Mouse (Mus musculus) intestine, embryonic 16.5 days (tissue): ENCODE measurements at regions not wholly inside any gene's neighbourhood (a gene's known extent, or its start where the extent isn't known, plus 50 kb on each side); places are given as distances from the start of the nearest gene placed in this dataset. TPM values are rescaled to one million over a fixed set of nuclear protein-coding genes. Genes with fewer than 3 reads are reported as not detected.
A peak's percentile ranks its signal among the peaks of the same experiment; 100 is the strongest.

Source experiments
- ATAC-seq: fragments of 200-750 bp; cut with Nextera tagmentation; 2 replicates; pipeline ENCODE4 v1.8.0; 2017; ENCODE audit warnings: moderate TSS enrichment, moderate library complexity
- H3K27ac ChIP-seq: fragments of 300-500 bp; sonication (generic); 2 replicates; pipeline ENCODE4 v1.5.1; 2014; ENCODE audit warnings: mild to moderate bottlenecking, low read length
- H3K27me3 ChIP-seq: fragments of 300-500 bp; sonication (generic); replicated peaks from 2 replicates; pipeline ENCODE4 v1.6.1; 2014; ENCODE audit warnings: low read length, control low read depth, mixed read lengths; ENCODE audit not compliant: control insufficient read depth, insufficient read depth
- H3K36me3 ChIP-seq: fragments of 300-500 bp; sonication (generic); 2 replicates; pipeline ENCODE4 v1.6.1; 2014; ENCODE audit warnings: low read length, control low read depth; ENCODE audit not compliant: control insufficient read depth, insufficient read depth
- H3K4me1 ChIP-seq: fragments of 300-500 bp; sonication (generic); 2 replicates; pipeline ENCODE4 v1.6.1; 2014; ENCODE audit warnings: low read length, control low read depth, mixed read lengths; ENCODE audit not compliant: control insufficient read depth, insufficient read depth
- H3K4me2 ChIP-seq: fragments of 300-500 bp; sonication (generic); 2 replicates; pipeline ENCODE4 v1.6.1; 2014; ENCODE audit warnings: low read depth, low read length, control low read depth
- H3K4me3 ChIP-seq: fragments of 300-500 bp; sonication (generic); 2 replicates; pipeline ENCODE4 v1.5.1; 2014; ENCODE audit warnings: mild to moderate bottlenecking, low read length
- H3K9ac ChIP-seq: fragments of 300-500 bp; sonication (generic); 2 replicates; pipeline ENCODE4 v1.6.1; 2014; ENCODE audit warnings: low read depth, low read length
- H3K9me3 ChIP-seq: fragments of 300-500 bp; sonication (generic); 2 replicates; pipeline ENCODE4 v1.6.1; 2016; ENCODE audit warnings: low read length, control low read depth; ENCODE audit not compliant: control insufficient read depth
- WGBS: fragments of 180-500 bp; shearing (Covaris S2); extraction: QIAGEN DNeasy Blood & Tissue Kit; methylation state at CpG from one replicate; pipeline ENCODE4 v1.1.7; 2014; 5-methylcytosine and 5-hydroxymethylcytosine counted together
- microRNA-seq: library from miRNA; unstranded; fragments of <30 nt; microRNA quantifications from one replicate; pipeline ENCODE4, GENCODE M21; 2016

DNA sequence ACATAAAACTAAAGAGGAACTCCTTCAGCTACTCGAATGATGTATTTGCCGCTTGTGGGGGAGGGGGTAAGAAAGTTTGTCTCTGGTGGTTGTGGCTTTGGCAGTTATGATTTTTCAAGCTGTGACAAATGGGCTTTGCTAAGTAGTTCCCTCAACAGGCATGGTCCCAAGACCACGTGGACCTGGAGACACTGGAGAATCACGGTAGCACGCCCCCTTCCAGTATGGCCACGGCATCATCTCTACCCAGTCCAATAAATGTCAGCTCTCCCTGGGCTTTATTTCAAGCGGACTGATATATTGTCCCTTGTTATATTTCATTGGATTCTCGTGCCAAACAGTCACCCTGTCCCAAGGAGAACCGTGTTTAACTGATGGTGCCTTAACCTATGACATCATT is 65.3 kb upstream of the Pmfbp1 start:
- Histone ChIP-seq H3K27ac (no peak overlapping the region), H3K27me3 (no peaks in the 10 kb centered on the region), H3K9ac (no peak overlapping the region), H3K4me2 (no peak overlapping the region), H3K4me1 (no peaks in the 10 kb centered on the region), H3K9me3 (no peaks in the 10 kb centered on the region), H3K4me3 (no peak overlapping the region), H3K36me3 (no peaks in the 10 kb centered on the region)
- WGBS, result 75% methylated on average over 9 of the region's 9 CpGs
- ATAC-seq, result no peak

DNA sequence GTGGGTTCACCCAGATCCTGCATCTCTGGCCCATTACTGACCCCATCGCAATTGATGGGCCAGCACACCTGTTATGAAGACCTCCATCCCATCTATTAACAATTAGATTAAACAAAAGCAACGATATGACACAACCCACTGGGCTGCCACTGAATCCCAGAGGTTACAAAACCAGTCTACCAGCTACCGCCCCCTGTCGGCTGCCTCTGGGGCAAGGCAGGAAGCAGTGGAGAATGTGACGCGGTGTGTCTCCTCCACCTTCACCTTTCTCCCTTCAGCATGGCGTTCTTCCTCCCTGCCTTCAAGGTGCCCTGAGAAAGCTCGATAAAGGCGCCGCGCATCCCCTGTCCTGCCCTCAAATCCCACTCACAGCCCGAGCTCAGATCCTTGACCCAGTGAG is 59.3 kb upstream of the Pmfbp1 start:
- H3K4me2 ChIP-seq, result no peak overlapping the region
- no peak for ATAC-seq
- 85% methylated on average over 12 of the region's 12 CpGs for WGBS
- H3K9ac ChIP-seq, result no peak overlapping the region
- no peaks in the 10 kb centered on the region for H3K27me3 ChIP-seq
- H3K27ac ChIP-seq, result no peak overlapping the region
- H3K4me1 ChIP-seq, result no peaks in the 10 kb centered on the region
- H3K4me3 ChIP-seq, result no peak overlapping the region
- H3K36me3 ChIP-seq, result no peaks in the 10 kb centered on the region
- 0 out of 2 replicates have a peak, but pooled peaks cover 2% of the 10 kb centered on the region for H3K9me3 ChIP-seq

DNA sequence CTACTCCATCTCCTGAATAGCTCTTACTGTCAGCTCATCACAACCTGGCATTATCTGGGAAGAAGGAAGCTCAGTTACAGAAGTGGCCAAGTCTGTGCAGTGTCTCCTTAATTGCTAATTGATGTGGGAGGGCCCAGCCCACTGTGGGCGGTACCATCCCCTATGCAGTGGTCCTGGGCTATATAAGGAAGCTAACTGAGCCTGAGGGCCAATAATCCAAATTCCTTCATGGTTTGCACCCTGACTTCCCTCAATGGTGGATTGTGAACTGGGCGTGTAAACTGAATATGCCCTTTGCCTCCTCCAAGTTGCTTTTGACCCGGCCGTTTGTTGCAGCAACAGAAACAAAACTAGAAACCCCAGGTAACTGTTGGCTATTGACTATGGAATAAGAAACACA is 57.8 kb upstream of the Pmfbp1 start:
- H3K9ac ChIP-seq, result no peak overlapping the region
- H3K9me3 ChIP-seq, result 0 out of 2 replicates have a peak, but pooled peaks cover 2% of the 10 kb centered on the region
- H3K4me2 ChIP-seq, result no peak overlapping the region
- no peak for ATAC-seq
- 88% methylated on average over 4 of the region's 4 CpGs for WGBS
- H3K4me3 ChIP-seq, result no peak overlapping the region
- no peaks in the 10 kb centered on the region for H3K36me3 ChIP-seq
- no peaks in the 10 kb centered on the region for H3K4me1 ChIP-seq
- no peak overlapping the region for H3K27ac ChIP-seq
- H3K27me3 ChIP-seq, result no peaks in the 10 kb centered on the region

DNA sequence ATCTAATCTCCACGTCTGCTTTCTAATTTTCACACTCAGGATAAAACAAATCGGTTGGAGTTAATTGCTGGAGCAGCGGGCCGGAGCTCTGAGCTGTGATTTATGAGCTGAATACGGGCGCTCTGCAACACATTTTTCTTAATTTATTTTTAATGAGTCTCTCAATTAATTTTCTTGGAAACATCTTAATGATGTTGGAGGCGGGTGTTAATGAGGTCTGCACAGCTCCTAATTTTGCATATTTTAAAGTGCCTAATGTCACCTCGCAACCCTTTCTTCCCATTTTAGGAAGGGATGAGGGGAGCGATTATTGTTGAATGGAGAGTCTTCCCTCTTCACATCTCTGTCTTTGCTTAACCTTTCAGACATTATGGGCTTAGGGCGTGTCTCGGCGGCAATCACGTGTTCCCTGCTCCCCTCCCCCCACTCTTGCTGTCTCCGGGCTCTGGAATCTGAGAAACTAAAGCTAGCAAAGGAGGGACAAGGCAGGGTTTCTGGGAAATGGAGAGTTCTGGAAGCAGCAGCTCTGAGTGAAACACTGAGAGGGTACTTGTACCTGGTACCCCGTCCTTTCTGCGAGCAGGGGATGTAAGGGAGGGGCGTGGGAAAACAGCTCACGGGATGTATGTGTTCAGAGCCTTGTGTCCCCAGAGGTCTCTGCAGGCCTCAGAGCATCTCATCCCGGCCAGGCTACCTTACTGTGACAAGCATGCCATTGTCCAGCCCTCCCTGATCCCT is 56.8 kb upstream of the Pmfbp1 start:
- H3K27me3 ChIP-seq, result no peaks in the 10 kb centered on the region
- ATAC-seq, result no peak
- WGBS, result 56% methylated on average over 19 of the region's 19 CpGs
- no peaks in the 10 kb centered on the region for H3K4me1 ChIP-seq
- 0 out of 2 replicates have a peak, but pooled peaks cover 2% of the 10 kb centered on the region for H3K9me3 ChIP-seq
- no peak overlapping the region for H3K9ac ChIP-seq
- H3K36me3 ChIP-seq, result no peaks in the 10 kb centered on the region
- H3K4me2 ChIP-seq, result 0 out of 2 replicates have a peak overlapping the region, but pooled peaks have one; percentile 4
- H3K4me3 ChIP-seq, result no peak overlapping the region
- H3K27ac ChIP-seq, result no peak overlapping the region

DNA sequence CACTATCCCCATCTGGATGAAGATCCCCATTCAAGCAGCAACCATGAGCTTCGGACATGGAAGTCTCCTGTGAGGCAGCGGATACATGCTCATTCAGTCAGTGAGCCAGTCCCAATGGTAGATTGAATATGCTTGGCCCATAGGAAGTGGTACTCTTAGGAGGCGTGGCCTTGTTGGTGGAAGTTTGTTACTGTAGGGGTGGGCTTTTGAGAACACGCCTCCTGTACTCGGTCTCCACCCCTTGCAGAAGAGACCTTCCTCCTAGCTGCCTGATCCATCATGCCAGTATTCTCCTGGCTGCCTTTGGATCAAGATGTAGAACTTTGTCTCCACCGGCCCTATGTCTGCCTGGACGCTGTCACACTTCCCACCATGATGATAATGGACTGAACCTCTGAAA is 55.3 kb upstream of the Pmfbp1 start:
- H3K27ac ChIP-seq, result no peak overlapping the region
- 0 out of 2 replicates have a peak, but pooled peaks cover 2% of the 10 kb centered on the region for H3K9me3 ChIP-seq
- no peak overlapping the region for H3K4me2 ChIP-seq
- H3K9ac ChIP-seq, result no peak overlapping the region
- H3K27me3 ChIP-seq, result no peaks in the 10 kb centered on the region
- no peak overlapping the region for H3K4me3 ChIP-seq
- ATAC-seq, result no peak
- no peaks in the 10 kb centered on the region for H3K36me3 ChIP-seq
- H3K4me1 ChIP-seq, result no peaks in the 10 kb centered on the region
- WGBS, result 90% methylated on average over 7 of the region's 7 CpGs

Small RNA genes in the stretch of these regions (microRNA-seq; reads per million reads assigned to microRNA genes)
- not detected for gene Gm23163
